11 mouse cellular contexts compared by ENCODE assay signal in the genomic region with DNA sequence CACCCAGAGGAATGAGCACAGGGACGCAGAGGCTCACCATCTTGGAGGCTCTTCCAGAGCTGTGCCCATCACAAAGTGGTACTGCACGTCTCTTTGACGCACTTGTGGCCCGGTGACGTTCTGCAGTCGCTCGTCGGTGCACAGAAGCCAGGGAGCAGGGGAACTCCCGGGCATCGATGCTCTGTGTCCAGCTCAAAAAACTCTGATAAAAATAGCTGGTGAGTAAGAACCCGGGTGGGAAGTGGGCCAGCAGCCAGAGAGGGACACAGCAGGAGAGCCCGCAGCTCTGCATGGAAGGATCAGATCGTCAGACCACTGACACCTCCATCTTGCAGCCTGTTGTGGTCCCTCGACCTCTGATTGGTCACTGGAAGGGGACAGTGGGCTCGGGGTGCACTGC. TPM values are rescaled to one million over a fixed set of nuclear protein-coding genes. Genes with fewer than 3 reads are reported as not detected.
A peak's percentile ranks its signal among the peaks of the same experiment; 100 is the strongest.
DNase-seq lines count a peak whose midpoint lies in the region.
"Had no signal": no experiment of that assay in that cellular context is flagged by ENCODE, and none has a peak within 500 bp of the region (broad histone marks: within the 10 kb centered on the region; RNA-seq: fewer than 3 reads in every experiment).

No protein-coding gene starts in this region.

- peak; percentile 30 to 42 for DNase-seq in cerebellum, adult 18-20 months
- DNase-seq in cerebellum, adult 11-12 months: no peak
- peak; percentile 53 for DNase-seq in kidney, postnatal 10 days
- DNase-seq in kidney, adult 18-20 months: no peak
- DNase-seq in cerebellum, adult 9-10 months: peak; percentile 28
- DNase-seq in heart, postnatal 4 days: peak; percentile 80
- DNase-seq in frontal cortex, postnatal 14 days (ENCODE audit: low spot score in 2 of 2): no peak
- no peak for DNase-seq in yolk sac, embryonic 10.5 days (ENCODE audit: low spot score)
- DNase-seq: B cell, adult 2 months; right cerebral cortex, adult 18-20 months; thymus, postnatal 36 days had no signal

RNA-seq across cellular contexts. Expression of a gene that starts 4.2 kb away (rescaled TPM):
- 1 to 10 TPM; 3.6 to 4.6 TPM for total RNA-seq in heart, postnatal 4 days (2021)

Comparison
In these comparisons a context has a peak if more than half of its experiments do, and no peak if none do; other contexts are left out.
1. DNase-seq: peak in cerebellum, adult 18-20 months (2 of 2), kidney, postnatal 10 days (single experiment), cerebellum, adult 9-10 months (single experiment) and heart, postnatal 4 days (single experiment); none in cerebellum, adult 11-12 months (single experiment), kidney, adult 18-20 months (single experiment), frontal cortex, postnatal 14 days (0 of 2) and yolk sac, embryonic 10.5 days (single experiment).